Mouse (Mus musculus): ENCODE results near the gene Pde4d. TPM values are rescaled to one million over a fixed set of nuclear protein-coding genes. Genes with fewer than 3 reads are reported as not detected.
A peak's percentile ranks its signal among the peaks of the same experiment; 100 is the strongest.

Pde4d gene
- polyA plus RNA-seq, 1 experiment from 2014 or later: 18.6 TPM

- ATAC-seq (replicated peaks; ENCODE audit: low FRiP score, low TSS enrichment, low read depth) (no peak), DNase-seq (ENCODE audit: low spot score) (peak; percentile 48)
- H3K27me3 ChIP-seq (replicated peaks; ENCODE audit: control insufficient read depth, insufficient read depth, low read length): no peaks in the 10 kb centered on the region
- H3K36me3 ChIP-seq (ENCODE audit: control insufficient read depth, insufficient read depth, low read length): no peaks in the 10 kb centered on the region
- H3K4me1 ChIP-seq (replicated peaks; ENCODE audit: control insufficient read depth, insufficient read depth, low read length): peaks cover 10% of the 10 kb centered on the region; the same call in 1 of the 2 replicates
- H3K9ac ChIP-seq (ENCODE audit: low read length): no peak overlapping the region
- H3K4me2 ChIP-seq (ENCODE audit: low read length): no peak overlapping the region
- no peaks in the 10 kb centered on the region for H3K9me3 ChIP-seq (ENCODE audit: control insufficient read depth, low read length)
- no peak overlapping the region for H3K27ac ChIP-seq (ENCODE audit: low read depth)
- WGBS: 83% methylated on average over 4 of the region's 4 CpGs
- no peak overlapping the region for H3K4me3 ChIP-seq (ENCODE audit: low read depth, low read length)
Measured at GRCm38 (mm10) chr13:109912635-109913034, 1462.9 kb downstream of the Pde4d start.

- H3K27ac ChIP-seq (ENCODE audit: low read depth): no peak overlapping the region
- peaks cover 10% of the 10 kb centered on the region; the same call in 1 of the 2 replicates for H3K4me1 ChIP-seq (replicated peaks; ENCODE audit: control insufficient read depth, insufficient read depth, low read length)
- no peaks in the 10 kb centered on the region for H3K27me3 ChIP-seq (replicated peaks; ENCODE audit: control insufficient read depth, insufficient read depth, low read length)
- no peak overlapping the region for H3K4me2 ChIP-seq (ENCODE audit: low read length)
- H3K9me3 ChIP-seq (ENCODE audit: control insufficient read depth, low read length): no peaks in the 10 kb centered on the region
- no peak overlapping the region for H3K4me3 ChIP-seq (ENCODE audit: low read depth, low read length)
- ATAC-seq (replicated peaks; ENCODE audit: low FRiP score, low TSS enrichment, low read depth) (no peak), DNase-seq (ENCODE audit: low spot score) (peak; percentile 34)
- 84% methylated on average over 13 of the region's 13 CpGs for WGBS
- no peaks in the 10 kb centered on the region for H3K36me3 ChIP-seq (ENCODE audit: control insufficient read depth, insufficient read depth, low read length)
- H3K9ac ChIP-seq (ENCODE audit: low read length): no peak overlapping the region
Measured at GRCm38 (mm10) chr13:109914246-109914645, 1464.5 kb downstream of the Pde4d start.

GRCm38 (mm10) chr13:109914846-109915245 lies 1465.1 kb downstream of the Pde4d start:
- H3K4me2 ChIP-seq (ENCODE audit: low read length): no peak overlapping the region
- peak; percentile 43 for DNase-seq (ENCODE audit: low spot score)
- H3K4me1 ChIP-seq (replicated peaks; ENCODE audit: control insufficient read depth, insufficient read depth, low read length): peaks cover 10% of the 10 kb centered on the region; the same call in 1 of the 2 replicates
- H3K9me3 ChIP-seq (ENCODE audit: control insufficient read depth, low read length): no peaks in the 10 kb centered on the region
- H3K36me3 ChIP-seq (ENCODE audit: control insufficient read depth, insufficient read depth, low read length): no peaks in the 10 kb centered on the region
- no peaks in the 10 kb centered on the region for H3K27me3 ChIP-seq (replicated peaks; ENCODE audit: control insufficient read depth, insufficient read depth, low read length)
- no peak overlapping the region for H3K4me3 ChIP-seq (ENCODE audit: low read depth, low read length)
- no peak overlapping the region for H3K27ac ChIP-seq (ENCODE audit: low read depth)
- H3K9ac ChIP-seq (ENCODE audit: low read length): no peak overlapping the region
- no peak; the same call in 1 of the 2 replicates for ATAC-seq (replicated peaks; ENCODE audit: low FRiP score, low TSS enrichment, low read depth)
- 17% methylated on average over 5 of the region's 5 CpGs for WGBS

- 17% methylated on average over 7 of the region's 7 CpGs for WGBS
- no peak overlapping the region for H3K27ac ChIP-seq (ENCODE audit: low read depth)
- H3K4me2 ChIP-seq (ENCODE audit: low read length): no peak overlapping the region
- H3K27me3 ChIP-seq (replicated peaks; ENCODE audit: control insufficient read depth, insufficient read depth, low read length): no peaks in the 10 kb centered on the region
- ATAC-seq (replicated peaks; ENCODE audit: low FRiP score, low TSS enrichment, low read depth) (peak; percentile 53; the same call in 1 of the 2 replicates), DNase-seq (ENCODE audit: low spot score) (peak; percentile 50)
- no peaks in the 10 kb centered on the region for H3K36me3 ChIP-seq (ENCODE audit: control insufficient read depth, insufficient read depth, low read length)
- H3K9ac ChIP-seq (ENCODE audit: low read length): no peak overlapping the region
- H3K4me1 ChIP-seq (replicated peaks; ENCODE audit: control insufficient read depth, insufficient read depth, low read length): peaks cover 14% of the 10 kb centered on the region; the same call in 1 of the 2 replicates
- H3K4me3 ChIP-seq (ENCODE audit: low read depth, low read length): no peak overlapping the region
- no peaks in the 10 kb centered on the region for H3K9me3 ChIP-seq (ENCODE audit: control insufficient read depth, low read length)
Measured at GRCm38 (mm10) chr13:109915501-109915900, 1465.8 kb downstream of the Pde4d start.

- 62% methylated on average over 5 of the region's 5 CpGs for WGBS
- no peak for ATAC-seq (replicated peaks; ENCODE audit: low FRiP score, low TSS enrichment, low read depth)
- DNase-seq (ENCODE audit: low spot score): no peak
- no peaks in the 10 kb centered on the region for H3K27me3 ChIP-seq (replicated peaks; ENCODE audit: control insufficient read depth, insufficient read depth, low read length)
- no peak overlapping the region for H3K9ac ChIP-seq (ENCODE audit: low read length)
- H3K36me3 ChIP-seq (ENCODE audit: control insufficient read depth, insufficient read depth, low read length): no peaks in the 10 kb centered on the region
- H3K9me3 ChIP-seq (ENCODE audit: control insufficient read depth, low read length): no peaks in the 10 kb centered on the region
- no peak overlapping the region for H3K27ac ChIP-seq (ENCODE audit: low read depth)
- H3K4me1 ChIP-seq (replicated peaks; ENCODE audit: control insufficient read depth, insufficient read depth, low read length): peaks cover 14% of the 10 kb centered on the region; the same call in 1 of the 2 replicates
- no peak overlapping the region for H3K4me2 ChIP-seq (ENCODE audit: low read length)
- no peak overlapping the region for H3K4me3 ChIP-seq (ENCODE audit: low read depth, low read length)
Measured at GRCm38 (mm10) chr13:109915964-109916363, 1466.2 kb downstream of the Pde4d start.

GRCm38 (mm10) chr13:109917551-109917950 lies 1467.8 kb downstream of the Pde4d start:
- Histone ChIP-seq H3K9ac (ENCODE audit: low read length) (no peak overlapping the region), H3K4me3 (ENCODE audit: low read depth, low read length) (no peak overlapping the region), H3K36me3 (ENCODE audit: control insufficient read depth, insufficient read depth, low read length) (no peaks in the 10 kb centered on the region), H3K27ac (ENCODE audit: low read depth) (no peak overlapping the region), H3K9me3 (ENCODE audit: control insufficient read depth, low read length) (no peaks in the 10 kb centered on the region), H3K27me3 (replicated peaks; ENCODE audit: control insufficient read depth, insufficient read depth, low read length) (no peaks in the 10 kb centered on the region), H3K4me1 (replicated peaks; ENCODE audit: control insufficient read depth, insufficient read depth, low read length) (peaks cover 14% of the 10 kb centered on the region; the same call in 1 of the 2 replicates), H3K4me2 (ENCODE audit: low read length) (no peak overlapping the region)
- WGBS: 83% methylated on average over 10 of the region's 10 CpGs
- DNase-seq (ENCODE audit: low spot score) (peak; percentile 29), ATAC-seq (replicated peaks; ENCODE audit: low FRiP score, low TSS enrichment, low read depth) (no peak)

GRCm38 (mm10) chr13:109918631-109919030 lies 1468.9 kb downstream of the Pde4d start:
- DNase-seq (ENCODE audit: low spot score): peak; percentile 15
- WGBS: 60% methylated on average over 8 of the region's 8 CpGs
- no peak overlapping the region for H3K27ac ChIP-seq (ENCODE audit: low read depth)

GRCm38 (mm10) chr13:109920256-109920655 lies 1470.5 kb downstream of the Pde4d start:
- Histone ChIP-seq H3K36me3 (ENCODE audit: control insufficient read depth, insufficient read depth, low read length) (no peaks in the 10 kb centered on the region), H3K4me2 (ENCODE audit: low read length) (no peak overlapping the region), H3K4me3 (ENCODE audit: low read depth, low read length) (no peak overlapping the region), H3K4me1 (replicated peaks; ENCODE audit: control insufficient read depth, insufficient read depth, low read length) (0 out of 2 replicates have a peak, but pooled peaks cover 9% of the 10 kb centered on the region), H3K9ac (ENCODE audit: low read length) (no peak overlapping the region), H3K9me3 (ENCODE audit: control insufficient read depth, low read length) (no peaks in the 10 kb centered on the region), H3K27me3 (replicated peaks; ENCODE audit: control insufficient read depth, insufficient read depth, low read length) (no peaks in the 10 kb centered on the region), H3K27ac (ENCODE audit: low read depth) (no peak overlapping the region)
- WGBS: 79% methylated on average over 6 of the region's 6 CpGs
- DNase-seq (ENCODE audit: low spot score) (peak; percentile 27), ATAC-seq (replicated peaks; ENCODE audit: low FRiP score, low TSS enrichment, low read depth) (no peak)

More at GRCm38 (mm10) chr13:109918631-109919030, 1468.9 kb downstream of the Pde4d start:
- Histone ChIP-seq H3K4me3 (ENCODE audit: low read depth, low read length) (no peak overlapping the region), H3K4me2 (ENCODE audit: low read length) (no peak overlapping the region), H3K9ac (ENCODE audit: low read length) (no peak overlapping the region), H3K27me3 (replicated peaks; ENCODE audit: control insufficient read depth, insufficient read depth, low read length) (no peaks in the 10 kb centered on the region), H3K9me3 (ENCODE audit: control insufficient read depth, low read length) (no peaks in the 10 kb centered on the region), H3K4me1 (replicated peaks; ENCODE audit: control insufficient read depth, insufficient read depth, low read length) (peaks cover 14% of the 10 kb centered on the region; the same call in 1 of the 2 replicates), H3K36me3 (ENCODE audit: control insufficient read depth, insufficient read depth, low read length) (no peaks in the 10 kb centered on the region)
- no peak for ATAC-seq (replicated peaks; ENCODE audit: low FRiP score, low TSS enrichment, low read depth)

GRCm38 (mm10) chr13:109921336-109922038 lies 1471.7 kb downstream of the Pde4d start:
- H3K4me1 ChIP-seq (replicated peaks; ENCODE audit: control insufficient read depth, insufficient read depth, low read length): 0 out of 2 replicates have a peak, but pooled peaks cover 4% of the 10 kb centered on the region
- H3K9ac ChIP-seq (ENCODE audit: low read length): no peak overlapping the region
- H3K9me3 ChIP-seq (ENCODE audit: control insufficient read depth, low read length): no peaks in the 10 kb centered on the region
- no peak overlapping the region for H3K4me3 ChIP-seq (ENCODE audit: low read depth, low read length)
- H3K36me3 ChIP-seq (ENCODE audit: control insufficient read depth, insufficient read depth, low read length): no peaks in the 10 kb centered on the region
- 82% methylated on average over 17 of the region's 17 CpGs for WGBS
- DNase-seq (ENCODE audit: low spot score) (peak; percentile 45), ATAC-seq (replicated peaks; ENCODE audit: low FRiP score, low TSS enrichment, low read depth) (no peak)
- H3K27me3 ChIP-seq (replicated peaks; ENCODE audit: control insufficient read depth, insufficient read depth, low read length): no peaks in the 10 kb centered on the region
- H3K27ac ChIP-seq (ENCODE audit: low read depth): no peak overlapping the region
- no peak overlapping the region for H3K4me2 ChIP-seq (ENCODE audit: low read length)
